Mouse (Mus musculus) midbrain, embryonic 12.5 days (tissue): ENCODE measurements around the gene Mrm3. TPM values are rescaled to one million over a fixed set of nuclear protein-coding genes. Genes with fewer than 3 reads are reported as not detected.
A peak's percentile ranks its signal among the peaks of the same experiment; 100 is the strongest.

Experiments
- ATAC-seq: fragments of 200-750 bp; cut with Nextera tagmentation; 2 replicates; pipeline ENCODE4 v1.8.0; 2017; ENCODE audit warnings: low read depth, moderate TSS enrichment, moderate library complexity; ENCODE audit not compliant: low FRiP score
- H3K27ac ChIP-seq: fragments of 300-500 bp; sonication (generic); replicated peaks from 2 replicates; pipeline ENCODE4 v1.5.1; 2016; ENCODE audit warnings: mild to moderate bottlenecking
- H3K27me3 ChIP-seq: fragments of 300-500 bp; sonication (generic); 2 replicates; pipeline ENCODE4 v1.6.1; 2016; ENCODE audit warnings: mild to moderate bottlenecking
- H3K36me3 ChIP-seq: fragments of 300-500 bp; sonication (generic); 2 replicates; pipeline ENCODE4 v1.6.1; 2016
- H3K4me1 ChIP-seq: fragments of 300-500 bp; sonication (generic); 2 replicates; pipeline ENCODE4 v1.6.1; 2016
- H3K4me2 ChIP-seq: fragments of 300-500 bp; sonication (generic); replicated peaks from 2 replicates; pipeline ENCODE4 v1.6.1; 2016; ENCODE audit warnings: mild to moderate bottlenecking, moderate library complexity
- H3K4me3 ChIP-seq: fragments of 300-500 bp; sonication (generic); 2 replicates; pipeline ENCODE4 v1.5.1; 2016; ENCODE audit warnings: mild to moderate bottlenecking
- H3K9ac ChIP-seq: fragments of 300-500 bp; sonication (generic); replicated peaks from 2 replicates; pipeline ENCODE4 v1.6.1; 2016; ENCODE audit warnings: mild to moderate bottlenecking, moderate library complexity
- H3K9me3 ChIP-seq: fragments of 300-500 bp; sonication (generic); 2 replicates; pipeline ENCODE4 v1.6.1; 2016; ENCODE audit warnings: mild to moderate bottlenecking
- WGBS: fragments of 180-500 bp; shearing (Covaris S2); methylation state at CpG from one replicate; pipeline ENCODE4 v1.1.7; 2016; 5-methylcytosine and 5-hydroxymethylcytosine counted together
- polyA plus RNA-seq: library from polyadenylated mRNA; unstranded; fragments of >200 nt; fragmentation: Nextera tagmentation; extraction: Ambion mirVana; gene quantifications from 2 replicates; pipeline ENCODE4 v1.2.1, GENCODE M21; 2016

The Mrm3 gene
- polyA plus RNA-seq, 1 experiment from 2014 or later = 17.7 TPM

DNA sequence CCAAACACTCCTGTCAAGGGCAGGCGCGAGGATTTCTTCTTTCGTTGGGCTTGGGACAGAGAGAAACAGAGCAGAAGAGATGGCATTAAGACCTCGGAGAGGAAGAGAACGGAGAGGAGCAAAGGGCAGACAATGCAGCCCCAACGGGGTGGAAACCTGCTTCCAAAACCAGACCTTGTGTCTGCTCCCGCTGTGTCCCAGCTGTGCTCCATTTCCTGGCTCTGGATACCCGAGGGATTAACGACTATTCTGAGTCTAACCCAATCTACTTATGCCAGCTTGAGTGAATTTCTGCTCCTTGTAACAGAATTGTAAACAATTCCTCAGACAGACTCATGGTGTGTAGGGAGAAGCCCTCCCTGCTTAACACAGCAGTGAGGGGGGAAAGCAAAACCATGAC is 51.3 kb downstream of the Mrm3 start:
- no peak overlapping the region for H3K4me3 ChIP-seq
- H3K4me2 ChIP-seq = peak overlapping the region; percentile 26
- H3K27ac ChIP-seq = peak overlapping the region; percentile 66
- H3K4me1 ChIP-seq = peaks cover 76% of the 10 kb centered on the region
- no peaks in the 10 kb centered on the region for H3K27me3 ChIP-seq
- 0 out of 2 replicates have a peak, but pooled peaks have one; percentile 38 for ATAC-seq
- no peaks in the 10 kb centered on the region for H3K9me3 ChIP-seq
- H3K9ac ChIP-seq = no peak overlapping the region
- no peaks in the 10 kb centered on the region for H3K36me3 ChIP-seq
- 8% methylated on average over 9 of the region's 9 CpGs for WGBS

DNA sequence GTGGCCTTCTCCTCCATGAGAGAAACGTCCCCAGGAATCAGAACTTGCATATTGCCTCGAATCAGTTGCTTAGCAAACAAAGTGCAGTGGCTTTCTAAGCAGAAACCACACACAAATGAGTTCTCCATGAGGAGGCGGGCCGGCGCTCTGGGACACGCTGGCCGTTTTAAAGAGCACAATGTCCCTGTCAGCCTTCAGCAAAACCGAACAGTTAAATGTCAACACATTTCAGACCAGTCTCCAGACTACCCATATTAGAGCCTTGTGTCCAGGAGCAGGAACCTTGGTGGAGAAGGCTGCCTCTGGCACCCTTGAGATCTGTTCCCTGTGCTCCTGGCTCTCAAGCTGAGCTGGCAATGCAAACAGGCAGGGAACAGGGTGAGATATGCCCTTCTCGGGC is 53.7 kb downstream of the Mrm3 start:
- H3K27ac ChIP-seq = no peak overlapping the region
- H3K4me2 ChIP-seq = no peak overlapping the region
- WGBS = 50% methylated on average over 9 of the region's 9 CpGs
- H3K4me1 ChIP-seq = peaks cover 61% of the 10 kb centered on the region
- H3K9ac ChIP-seq = no peak overlapping the region
- no peak overlapping the region for H3K4me3 ChIP-seq
- no peaks in the 10 kb centered on the region for H3K27me3 ChIP-seq
- ATAC-seq = no peak
- no peaks in the 10 kb centered on the region for H3K36me3 ChIP-seq
- H3K9me3 ChIP-seq = no peaks in the 10 kb centered on the region

DNA sequence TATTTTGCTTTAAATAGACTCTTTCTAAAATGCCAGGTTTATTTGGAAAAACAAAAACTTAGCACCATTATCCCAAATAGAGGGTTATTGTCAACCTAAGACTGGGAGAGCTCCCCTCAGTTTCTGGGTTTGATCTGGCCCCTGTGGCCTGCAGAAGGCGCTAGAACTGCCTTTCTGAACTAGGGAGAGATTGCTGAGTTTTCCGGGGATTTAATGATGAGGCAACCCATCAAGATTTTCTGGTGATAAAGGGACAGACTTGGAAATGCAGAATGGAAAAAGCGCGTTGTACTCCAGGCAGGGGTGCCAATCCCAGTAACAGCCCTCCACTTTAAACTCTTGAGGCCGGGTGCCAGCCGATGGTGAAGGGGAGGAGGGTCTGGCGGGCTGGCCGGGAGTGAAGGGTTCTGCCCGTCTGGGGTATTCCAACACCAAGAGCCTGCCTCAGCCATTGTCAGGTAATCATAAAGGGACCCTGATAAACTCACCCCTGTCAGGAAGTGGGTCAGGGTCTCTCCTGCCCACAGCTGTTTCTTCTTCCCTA is 55.0 kb downstream of the Mrm3 start:
- H3K4me3 ChIP-seq = no peak overlapping the region
- no peaks in the 10 kb centered on the region for H3K36me3 ChIP-seq
- H3K9ac ChIP-seq = no peak overlapping the region
- no peaks in the 10 kb centered on the region for H3K9me3 ChIP-seq
- peaks cover 54% of the 10 kb centered on the region for H3K4me1 ChIP-seq
- no peak for ATAC-seq
- H3K27me3 ChIP-seq = no peaks in the 10 kb centered on the region
- no peak overlapping the region for H3K4me2 ChIP-seq
- H3K27ac ChIP-seq = no peak overlapping the region
- 68% methylated on average over 9 of the region's 9 CpGs for WGBS

Other genes starting within 250 kb of the Mrm3 start
- gene 1700016K19Rik, start 243.8 kb upstream of the Mrm3 start, polyA plus RNA-seq = 0.40 and 1.1 TPM in 2 replicates
- gene Rflnb, start 215.9 kb upstream of the Mrm3 start, polyA plus RNA-seq = 13.0 and 14.4 TPM in 2 replicates
- 49.7 and 52.8 TPM in 2 replicates for gene Vps53, start 64.1 kb upstream of the Mrm3 start, polyA plus RNA-seq
- 23.7 and 25.4 TPM in 2 replicates for gene Fam57a, start 64.0 kb upstream of the Mrm3 start, polyA plus RNA-seq
- 0.88 TPM in 1 of 2 replicates, not detected in the other for gene Dbil5, start 26.1 kb upstream of the Mrm3 start, polyA plus RNA-seq
- 26.2 and 33.1 TPM in 2 replicates for gene Gemin4, start 26.1 kb upstream of the Mrm3 start, polyA plus RNA-seq
- gene Glod4, start within 50 bp of the Mrm3 start, polyA plus RNA-seq = 113 and 116 TPM in 2 replicates
- gene Nxn, start 155.4 kb downstream of the Mrm3 start, polyA plus RNA-seq = 56.9 and 69.4 TPM in 2 replicates
- 98.8 and 113 TPM in 2 replicates for gene Timm22, start 163.2 kb downstream of the Mrm3 start, polyA plus RNA-seq